Mouse (Mus musculus) cortical plate, adult 2 months (tissue): ENCODE measurements at regions not wholly inside any gene's neighbourhood (a gene's known extent, or its start where the extent isn't known, plus 50 kb on each side); places are given as distances from the start of the nearest gene placed in this dataset.

Source experiments
- H3K27ac ChIP-seq: fragments of 200-500 bp; 2 replicates; pipeline ENCODE4 v1.5.1; 2012; ENCODE audit warnings: low read length, control low read depth, inconsistent platforms; ENCODE audit not compliant: insufficient read depth
- H3K4me1 ChIP-seq: fragments of 200-500 bp; 2 replicates; pipeline ENCODE4 v1.6.1; 2011; ENCODE audit warnings: low read length; ENCODE audit not compliant: control insufficient read depth, insufficient read depth
- H3K4me3 ChIP-seq: fragments of 200-500 bp; 2 replicates; pipeline ENCODE4 v1.5.1; 2011; ENCODE audit warnings: mild to moderate bottlenecking, low read length, control low read depth; ENCODE audit not compliant: insufficient read depth
- CTCF ChIP-seq: fragments of 200-500 bp; IDR thresholded peaks from 2 replicates; pipeline ENCODE4 v1.5.1; 2011; ENCODE audit warnings: mild to moderate bottlenecking, control low read depth, low read length; ENCODE audit not compliant: insufficient read depth; ENCODE audit errors: extremely low read depth
- POLR2A ChIP-seq: fragments of 200-500 bp; IDR thresholded peaks from 2 replicates; pipeline ENCODE4 v1.6.1; 2011; ENCODE audit warnings: mild to moderate bottlenecking, low read length, control low read depth; ENCODE audit not compliant: insufficient read depth; ENCODE audit errors: extremely low read depth

DNA sequence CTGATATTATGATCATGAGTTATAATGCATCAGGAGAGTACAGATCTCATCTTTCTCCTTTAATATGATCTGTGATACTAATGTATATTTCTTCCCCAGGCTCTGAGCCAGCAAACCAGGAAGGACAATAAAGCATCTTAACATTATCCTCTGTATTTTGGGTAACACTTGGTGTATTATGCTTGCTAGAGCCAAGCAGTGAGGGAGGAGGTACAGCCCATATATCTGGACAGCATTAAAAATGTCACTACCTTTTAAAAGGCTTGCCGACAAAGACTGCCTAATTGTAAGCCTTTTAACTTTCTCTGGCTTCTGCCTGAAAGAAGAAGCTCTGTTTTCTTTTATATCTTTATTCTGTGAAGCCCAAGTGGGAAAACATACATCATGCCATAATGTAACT is 292.9 kb upstream of the Ndst3 start:
- H3K27ac ChIP-seq, result no peak overlapping the region
- no peaks in the 10 kb centered on the region for H3K4me1 ChIP-seq
- TF ChIP-seq POLR2A (no peak), CTCF (no peak)
- H3K4me3 ChIP-seq, result no peak overlapping the region

DNA sequence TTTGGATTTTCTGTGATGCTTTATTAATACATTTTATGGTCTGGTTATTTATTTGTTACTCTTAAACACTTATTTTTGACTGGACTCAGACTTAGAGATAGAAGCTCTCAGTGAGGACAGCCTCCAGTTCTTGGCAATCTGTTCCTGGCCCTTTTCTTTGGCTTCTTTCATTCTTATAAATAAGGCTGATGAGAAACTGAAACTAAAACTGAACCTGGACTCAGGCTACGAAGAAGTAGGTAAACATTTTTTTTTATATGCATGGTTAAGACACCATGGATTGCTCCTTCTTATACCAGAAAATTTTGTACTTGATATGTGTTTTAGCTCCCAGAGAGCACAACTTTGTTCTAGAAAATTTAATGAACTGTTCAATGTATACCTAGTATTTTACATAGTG is 293.4 kb upstream of the Ndst3 start:
- TF ChIP-seq POLR2A, result no peak
- TF ChIP-seq CTCF, result no peak
- no peak overlapping the region for H3K27ac ChIP-seq
- no peaks in the 10 kb centered on the region for H3K4me1 ChIP-seq
- no peak overlapping the region for H3K4me3 ChIP-seq

DNA sequence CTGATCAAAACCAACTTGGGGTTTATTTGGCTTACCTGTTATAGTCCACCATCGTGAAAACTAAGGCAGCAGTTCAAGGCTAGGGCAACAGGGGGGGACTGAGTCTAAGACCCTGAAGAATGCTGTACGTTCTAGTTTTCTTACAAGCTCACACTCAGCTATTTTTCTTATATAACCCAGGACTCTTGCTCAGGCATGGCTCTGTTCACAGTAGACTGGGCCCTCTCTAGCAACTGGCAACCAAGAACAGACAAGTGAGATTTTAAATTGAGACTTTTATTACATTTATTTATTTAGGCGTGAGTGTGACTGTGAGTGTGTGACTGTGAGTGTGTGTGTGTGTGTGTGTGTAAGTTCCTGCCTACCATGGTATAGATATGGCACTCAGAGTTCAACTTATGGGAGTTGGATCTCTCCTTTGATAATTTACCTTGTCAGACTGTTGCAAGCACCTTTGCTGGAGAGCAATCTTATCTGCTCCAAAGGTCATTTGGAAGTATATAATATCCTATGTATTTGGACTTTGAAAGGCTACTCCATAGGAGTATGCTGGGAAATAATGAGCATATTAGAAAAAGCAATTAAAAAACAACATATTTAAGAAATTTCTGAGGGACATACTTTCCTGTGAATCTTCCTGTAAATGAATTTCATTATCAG is 309.4 kb upstream of the Ndst3 start:
- Histone ChIP-seq H3K4me3 (no peak overlapping the region), H3K27ac (no peak overlapping the region), H3K4me1 (peaks cover 2% of the 10 kb centered on the region; the same call in 1 of the 2 replicates)
- TF ChIP-seq CTCF, result no peak
- TF ChIP-seq POLR2A, result no peak

DNA sequence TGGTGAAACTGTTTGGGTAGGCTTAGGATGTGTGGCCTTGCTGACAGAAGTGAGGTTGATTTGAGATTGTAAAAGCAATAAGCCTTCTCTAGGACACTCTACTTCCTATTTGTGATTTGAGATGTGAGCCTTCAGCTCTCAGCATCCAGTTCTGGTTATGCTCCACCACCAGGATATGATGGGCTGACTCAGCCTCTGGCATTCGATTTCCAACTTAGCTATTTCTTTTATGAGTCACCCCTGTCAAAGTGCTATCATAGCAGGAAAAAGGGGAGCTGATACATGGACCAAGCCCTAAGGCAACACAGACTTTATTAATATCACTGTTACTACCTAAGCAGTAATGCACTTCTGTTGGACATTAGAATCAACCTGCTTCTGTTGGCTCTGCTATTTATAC is 310.2 kb upstream of the Ndst3 start:
- Histone ChIP-seq H3K4me1 (peaks cover 2% of the 10 kb centered on the region; the same call in 1 of the 2 replicates), H3K4me3 (no peak overlapping the region), H3K27ac (no peak overlapping the region)
- TF ChIP-seq POLR2A, result no peak
- no peak for TF ChIP-seq CTCF

DNA sequence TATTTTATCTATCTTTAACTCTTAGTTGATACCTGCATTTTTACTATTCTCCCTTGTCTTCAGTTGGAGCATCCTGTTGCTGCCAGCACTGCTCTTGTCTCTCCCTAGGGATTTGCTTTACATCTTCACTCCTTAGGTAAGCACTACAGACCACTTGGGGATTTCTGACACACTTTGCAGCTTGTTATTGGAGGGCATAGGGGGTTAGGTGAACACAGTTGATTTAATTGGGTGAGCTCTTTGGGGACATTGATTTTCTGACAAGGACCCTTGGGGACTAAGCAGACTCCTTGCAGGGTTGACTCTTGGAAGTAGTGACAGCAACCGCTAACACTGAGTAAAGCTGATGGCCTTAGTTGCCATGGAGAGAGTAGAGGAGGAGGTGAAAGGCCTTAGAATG is 309.0 kb upstream of the Tram1l1 start:
- H3K4me1 ChIP-seq, result no peaks in the 10 kb centered on the region
- no peak overlapping the region for H3K27ac ChIP-seq
- no peak for TF ChIP-seq CTCF
- no peak overlapping the region for H3K4me3 ChIP-seq

DNA sequence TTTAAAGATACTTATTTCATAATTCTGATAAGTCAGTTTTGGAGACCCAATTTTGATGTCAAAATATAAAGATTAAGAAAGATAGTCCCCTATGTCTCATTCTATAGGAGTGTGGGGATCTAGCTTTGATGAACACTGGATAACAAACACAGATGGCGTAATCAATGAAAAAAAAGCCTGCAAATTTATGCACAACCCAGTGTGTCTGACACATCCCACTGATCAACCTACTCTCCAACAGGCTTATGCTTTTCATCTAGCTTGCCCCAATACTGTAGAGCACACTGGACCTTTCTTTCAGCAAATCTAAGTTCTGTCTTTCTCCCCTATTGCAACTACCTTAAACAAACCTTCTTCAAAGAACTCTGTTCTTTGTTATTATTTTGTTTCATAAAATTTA is 302.0 kb upstream of the Tram1l1 start:
- no peak for TF ChIP-seq POLR2A
- no peak for TF ChIP-seq CTCF

DNA sequence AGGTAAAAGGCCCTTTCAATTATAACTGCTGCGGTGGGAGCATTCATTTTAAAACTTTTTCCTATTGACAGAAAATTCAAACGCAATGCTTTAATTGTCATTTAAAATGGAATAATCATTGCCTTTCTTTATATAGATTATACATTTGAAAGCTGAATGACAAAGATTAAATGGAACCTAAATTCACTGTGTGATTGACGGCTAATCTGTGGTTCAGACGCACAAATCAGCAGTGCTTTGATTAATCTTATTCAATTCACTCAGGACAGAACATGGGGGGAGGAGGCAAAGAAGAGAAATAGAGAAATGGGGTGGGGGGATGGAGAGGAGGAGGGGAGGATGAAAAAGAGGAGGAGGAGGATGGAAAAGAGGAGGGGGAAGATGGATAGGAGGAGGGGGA is 294.5 kb upstream of the Tram1l1 start:
- Histone ChIP-seq H3K4me1 (no peaks in the 10 kb centered on the region), H3K27ac (no peak overlapping the region), H3K4me3 (no peak overlapping the region)
- no peak for TF ChIP-seq CTCF
- no peak for TF ChIP-seq POLR2A

More for the DNA sequence above, 302.0 kb upstream of the Tram1l1 start:
- Histone ChIP-seq H3K4me3 (no peak overlapping the region), H3K27ac (no peak overlapping the region), H3K4me1 (no peaks in the 10 kb centered on the region)

DNA sequence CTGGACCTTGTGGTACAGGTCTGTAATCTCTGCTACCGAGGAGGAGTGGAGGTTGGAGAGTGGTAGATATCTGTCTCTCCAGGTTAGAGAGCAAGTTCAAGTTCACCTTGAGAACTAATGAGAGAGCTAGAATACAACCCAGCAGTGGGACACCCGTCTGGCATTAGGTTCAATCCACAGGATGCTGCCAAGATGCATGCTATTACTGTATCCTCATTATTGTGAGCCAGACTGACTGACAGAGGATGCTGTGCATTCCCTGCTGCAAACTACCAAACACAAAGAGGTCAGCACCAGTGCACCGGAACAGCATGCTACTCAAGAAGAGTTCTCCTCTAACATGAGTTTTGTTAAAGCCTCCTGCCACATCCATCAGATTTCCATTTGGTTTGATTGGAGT is 253.6 kb upstream of the Tram1l1 start:
- Histone ChIP-seq H3K27ac (no peak overlapping the region), H3K4me1 (no peaks in the 10 kb centered on the region)
- TF ChIP-seq CTCF, result no peak
- TF ChIP-seq POLR2A, result no peak

DNA sequence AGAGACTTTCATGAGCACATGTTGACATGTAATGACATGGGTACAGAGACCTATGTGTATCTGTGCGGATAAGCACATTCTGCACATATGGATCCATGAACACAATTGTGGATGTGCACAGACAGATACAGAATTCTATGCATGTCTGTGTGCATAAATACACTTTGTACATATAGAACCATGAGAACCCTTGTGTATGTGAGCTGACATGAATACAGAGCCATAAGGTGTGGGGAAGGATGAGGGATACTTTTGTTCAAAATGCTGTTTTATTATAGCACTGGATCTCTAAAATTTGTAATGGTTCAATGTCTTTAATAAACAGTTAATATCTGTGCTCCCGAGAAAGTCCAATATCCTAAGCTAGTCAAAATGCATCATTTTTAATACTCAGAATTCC is 253.1 kb upstream of the Tram1l1 start:
- Histone ChIP-seq H3K4me1 (no peaks in the 10 kb centered on the region), H3K4me3 (no peak overlapping the region), H3K27ac (no peak overlapping the region)
- TF ChIP-seq CTCF, result no peak
- no peak for TF ChIP-seq POLR2A

More for the DNA sequence above, 253.6 kb upstream of the Tram1l1 start:
- no peak overlapping the region for H3K4me3 ChIP-seq

DNA sequence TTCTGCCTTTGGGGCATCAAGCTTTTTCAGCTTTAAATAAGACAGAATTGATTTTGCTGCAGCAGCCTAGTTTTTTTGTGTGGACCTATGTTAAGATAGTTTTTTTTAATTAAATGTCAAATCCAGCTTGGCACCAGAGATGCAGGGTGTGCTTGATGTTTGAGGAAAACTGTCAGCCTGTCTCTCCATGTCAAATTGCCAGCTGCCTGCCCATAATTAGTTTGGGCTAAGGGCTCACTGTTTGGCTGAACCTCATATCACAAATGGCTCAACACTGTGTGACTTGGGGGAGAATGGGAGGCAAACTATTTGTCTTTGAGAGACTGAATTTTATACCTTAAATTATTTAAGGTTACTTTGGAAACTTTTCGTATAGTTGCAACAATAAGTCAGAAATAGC is 252.7 kb upstream of the Tram1l1 start:
- Histone ChIP-seq H3K4me1 (no peaks in the 10 kb centered on the region), H3K4me3 (no peak overlapping the region), H3K27ac (no peak overlapping the region)
- TF ChIP-seq CTCF (no peak), POLR2A (no peak)
